Mouse (Mus musculus): ENCODE data around the gene Ncor1. TPM values are rescaled to one million over a fixed set of nuclear protein-coding genes. Genes with fewer than 3 reads are reported as not detected.

Ncor1 gene
- 100 to 1,000 TPM; 300 to 303 TPM for total RNA-seq (2021)
- long read RNA-seq, experiment 1, transcript Ncor1-203 (9 exons, 3,171 nt) = major isoform, 20 of 67 reads
- long read RNA-seq, experiment 1, partial matches to known transcripts = 21 of 67 reads
- long read RNA-seq, experiment 1, other reads (novel, unspliced or antisense) = 26 of 67 reads
- long read RNA-seq, experiment 2, transcript Ncor1-203 (9 exons, 3,171 nt) = major isoform, 25 of 87 reads
- long read RNA-seq, experiment 2, partial matches to known transcripts = 26 of 87 reads
- long read RNA-seq, experiment 2, other reads (novel, unspliced or antisense) = 36 of 87 reads

- peak within 1 kb of the TSS; percentile 90 for H3K27ac ChIP-seq
- peak within 1 kb of the TSS; percentile 97 for H3K4me3 ChIP-seq
- TF ChIP-seq CTCF (conservative IDR thresholded peaks at IDR 0.05) = no peak
- DNase-seq (ENCODE audit: low spot score in 2 of 2) = peak; percentile 84 to 89
Measured at GRCm38 (mm10) chr11:62458276-62458724, at the start of gene Ncor1, which contains the start of gene Pigl. Gene Ncor1 (minus strand): TSS chr11:62458541. Gene Pigl (plus strand): TSS chr11:62458460.

DNA sequence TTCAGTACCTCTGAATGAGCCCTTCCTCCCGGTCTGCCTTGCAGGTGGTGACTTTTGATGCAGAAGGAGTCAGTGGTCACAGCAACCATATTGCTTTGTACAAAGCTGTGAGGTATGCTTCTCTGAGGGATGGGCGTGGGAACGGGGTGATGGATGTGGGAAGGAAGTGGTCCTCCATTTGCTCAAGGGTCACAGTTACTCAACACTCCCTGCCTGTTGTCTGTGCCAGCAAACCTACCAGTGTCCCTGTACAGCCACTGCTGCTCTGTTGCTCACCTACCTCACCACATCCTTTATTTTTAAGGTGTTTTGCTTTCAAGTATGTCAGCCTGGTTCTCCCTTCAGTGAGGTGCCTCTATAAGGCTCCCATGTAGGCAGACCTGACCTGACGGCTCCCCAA, 49.3 kb upstream of the Ncor1 start:
- H3K4me3 ChIP-seq = no peak overlapping the region
- H3K27ac ChIP-seq = no peak overlapping the region

DNA sequence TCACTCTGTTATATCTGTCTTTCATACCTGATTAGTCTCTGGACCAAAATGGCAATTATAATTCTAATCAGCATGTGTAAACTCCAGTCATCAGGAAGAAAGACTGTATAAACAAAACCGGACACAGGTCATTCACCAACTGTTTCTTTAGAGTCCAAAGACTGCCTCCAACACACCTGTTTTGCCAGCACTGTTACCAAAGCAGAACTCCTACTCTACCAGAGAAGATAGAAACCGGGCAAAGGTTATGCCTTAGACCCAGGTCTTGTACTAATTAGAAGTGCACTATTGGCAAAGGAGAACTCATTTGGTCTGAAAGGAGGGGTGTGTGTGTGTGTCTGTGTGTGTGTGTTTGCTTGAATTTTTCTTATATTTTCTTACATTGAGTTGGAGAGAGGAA, 42.2 kb upstream of the Ncor1 start:
- no peak overlapping the region for H3K27ac ChIP-seq
- TF ChIP-seq CTCF (conservative IDR thresholded peaks at IDR 0.05) = no peak
- DNase-seq (ENCODE audit: low spot score in 2 of 2) = no peak
- no peak overlapping the region for H3K4me3 ChIP-seq

More for the DNA sequence above, 49.3 kb upstream of the Ncor1 start:
- TF ChIP-seq CTCF (conservative IDR thresholded peaks at IDR 0.05) = no peak
- no peak for DNase-seq (ENCODE audit: low spot score in 2 of 2)

GRCm38 (mm10) chr11:62498802-62499201, 40.5 kb upstream of the Ncor1 start:
- Histone ChIP-seq H3K4me3 (no peak overlapping the region), H3K27ac (no peak overlapping the region)
- no peak for TF ChIP-seq CTCF (conservative IDR thresholded peaks at IDR 0.05)
- no peak for DNase-seq (ENCODE audit: low spot score in 2 of 2)

DNA sequence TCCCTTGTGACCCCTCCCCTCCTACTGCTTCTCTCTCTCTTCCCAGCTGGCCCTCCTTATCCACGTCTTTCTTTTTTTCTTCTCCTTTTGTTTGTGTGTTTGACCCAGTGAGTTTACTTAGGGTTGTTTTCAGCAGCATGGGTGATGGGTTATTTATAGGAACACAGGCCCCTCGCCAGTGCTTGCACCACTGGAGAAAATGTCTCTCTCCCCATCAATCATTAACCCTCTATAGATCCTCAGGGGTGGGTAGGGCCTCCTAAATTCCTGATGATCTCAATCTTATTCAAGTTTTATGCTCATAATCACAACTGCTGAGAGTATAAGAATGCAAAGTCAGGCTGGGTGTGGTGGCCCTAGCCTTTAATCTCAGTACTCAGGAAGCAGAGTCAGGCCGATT, 38.8 kb upstream of the Ncor1 start:
- no peak for DNase-seq (ENCODE audit: low spot score in 2 of 2)
- H3K4me3 ChIP-seq = no peak overlapping the region
- H3K27ac ChIP-seq = no peak overlapping the region
- TF ChIP-seq CTCF (conservative IDR thresholded peaks at IDR 0.05) = no peak

DNA sequence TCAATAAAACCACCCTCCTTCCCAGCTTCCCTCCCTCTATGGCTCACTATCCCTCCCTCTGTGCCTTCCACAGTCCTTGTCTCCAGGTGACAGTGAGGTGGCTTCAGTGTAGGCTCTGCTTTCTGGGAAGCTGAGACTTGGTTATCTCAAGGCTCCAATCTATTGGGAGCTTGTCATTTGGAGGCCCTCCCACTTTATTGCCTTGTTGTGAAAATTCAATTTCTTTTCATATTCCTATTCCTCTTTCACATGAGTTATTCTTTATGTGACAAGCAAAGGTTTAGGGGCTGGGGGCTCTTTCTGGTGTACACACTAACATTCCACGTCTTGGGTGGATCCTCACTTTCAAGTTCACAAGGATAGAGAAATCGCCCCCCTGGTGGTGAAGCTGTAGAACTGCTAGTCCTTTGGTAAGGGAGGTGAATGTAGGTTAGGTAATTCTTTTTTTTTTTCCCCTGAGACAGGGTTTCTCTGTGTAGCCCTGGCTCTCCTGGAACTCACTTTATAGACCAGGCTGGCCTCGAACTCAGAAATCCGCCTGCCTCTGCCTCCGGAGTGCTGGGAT, 37.9 kb upstream of the Ncor1 start:
- TF ChIP-seq CTCF (conservative IDR thresholded peaks at IDR 0.05) = peak; percentile 85
- peak in 1 of 2 experiments; percentile 16 for DNase-seq (ENCODE audit: low spot score in 2 of 2)
- no peak overlapping the region for H3K4me3 ChIP-seq
- H3K27ac ChIP-seq = peak overlapping the region; percentile 60

DNA sequence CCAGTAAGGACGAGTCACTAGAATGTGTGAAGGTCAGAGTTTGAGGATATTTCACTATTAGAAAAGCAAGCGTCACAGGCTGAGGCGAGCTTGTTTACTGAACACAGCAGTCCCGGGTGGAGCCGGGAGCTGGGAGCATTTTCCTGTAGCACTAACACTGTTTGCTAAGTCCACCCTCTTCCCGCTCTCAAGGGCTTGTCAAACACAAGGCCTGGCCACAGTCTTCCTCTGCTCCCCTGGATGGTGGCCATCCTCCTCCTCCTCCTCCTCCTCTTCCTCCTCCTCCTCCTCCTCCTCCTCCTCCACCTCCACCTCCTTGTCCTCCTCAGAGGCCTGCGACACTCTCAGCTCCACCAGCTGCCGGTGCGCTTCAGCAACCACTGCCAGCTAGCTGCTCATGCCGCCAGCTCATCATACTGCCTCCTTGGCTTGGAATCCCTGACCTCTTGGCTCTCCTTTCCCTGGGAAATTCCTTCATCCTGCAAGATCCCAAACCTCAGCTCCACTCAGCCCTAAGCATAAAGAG, 37.0 kb upstream of the Ncor1 start:
- peak overlapping the region; percentile 87 for H3K27ac ChIP-seq
- TF ChIP-seq CTCF (conservative IDR thresholded peaks at IDR 0.05) = no peak
- DNase-seq (ENCODE audit: low spot score in 2 of 2) = no peak

GRCm38 (mm10) chr11:62494754-62495275, 36.5 kb upstream of the Ncor1 start:
- no peak overlapping the region for H3K4me3 ChIP-seq
- H3K27ac ChIP-seq = peak overlapping the region; percentile 87
- DNase-seq (ENCODE audit: low spot score in 2 of 2) = peak; percentile 18 to 23
- no peak for TF ChIP-seq CTCF (conservative IDR thresholded peaks at IDR 0.05)

More for the DNA sequence above, 37.0 kb upstream of the Ncor1 start:
- no peak overlapping the region for H3K4me3 ChIP-seq

DNA sequence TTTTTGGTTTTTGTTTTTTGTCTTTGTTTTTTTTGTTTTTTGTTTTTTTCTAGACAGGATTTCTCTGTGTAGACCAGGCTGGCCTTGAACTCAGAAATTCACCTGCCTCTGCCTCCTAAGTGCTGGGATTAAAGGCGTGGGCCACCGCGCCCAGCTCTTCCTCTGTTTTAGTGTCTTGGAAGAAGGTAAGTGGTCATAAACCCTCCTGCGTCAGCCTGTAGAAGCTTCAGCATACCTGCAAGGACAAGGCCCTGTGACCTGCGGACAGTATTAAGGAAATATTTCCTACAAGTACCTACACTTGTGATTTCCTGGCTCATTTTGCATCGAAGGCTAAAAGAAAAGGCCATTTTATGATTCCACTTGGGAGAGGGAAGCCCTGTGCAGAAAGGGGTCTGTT, 35.4 kb upstream of the Ncor1 start:
- TF ChIP-seq CTCF (conservative IDR thresholded peaks at IDR 0.05) = no peak
- no peak for DNase-seq (ENCODE audit: low spot score in 2 of 2)
- Histone ChIP-seq H3K4me3 (no peak overlapping the region), H3K27ac (no peak overlapping the region)

DNA sequence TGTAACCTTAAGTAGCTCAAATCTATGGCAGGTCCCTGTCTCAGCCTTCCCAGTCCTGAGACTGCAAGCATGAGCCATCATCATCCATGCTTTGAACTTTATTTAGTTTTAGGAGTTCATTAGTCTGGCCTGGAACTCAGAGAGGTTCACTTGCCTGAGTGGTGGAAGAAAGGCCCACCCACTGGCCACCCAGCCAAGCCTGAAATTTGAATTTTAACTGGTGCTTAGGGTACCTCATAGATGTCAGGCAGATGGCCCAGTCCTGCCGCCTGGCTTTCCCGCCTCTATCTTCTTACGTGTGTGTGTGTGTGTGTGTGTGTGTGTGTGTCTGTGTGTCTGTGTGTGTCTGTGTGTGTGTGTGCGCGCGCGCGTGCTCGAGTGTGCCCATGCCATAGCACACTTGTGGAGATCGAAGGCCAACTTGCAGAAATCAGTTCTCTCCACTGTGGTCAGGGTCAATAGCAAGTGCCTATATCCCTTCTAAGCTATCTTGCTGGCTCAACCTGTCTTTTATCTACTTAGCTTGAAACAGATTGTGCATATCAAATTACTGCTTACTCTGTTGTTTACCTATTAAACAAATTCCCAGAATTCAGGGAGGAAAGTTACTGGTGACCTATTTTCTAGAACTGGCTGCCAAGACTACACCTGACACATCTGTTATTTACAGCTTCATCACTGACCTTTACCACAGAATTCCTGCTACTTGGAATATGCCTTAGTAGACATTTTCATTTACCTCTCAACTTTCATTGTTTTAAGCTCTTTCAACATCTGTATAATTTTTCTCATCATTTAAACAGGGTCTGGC, 29.4 kb upstream of the Ncor1 start:
- TF ChIP-seq CTCF (conservative IDR thresholded peaks at IDR 0.05) = no peak
- H3K27ac ChIP-seq = no peak overlapping the region
- no peak overlapping the region for H3K4me3 ChIP-seq
- no peak for DNase-seq (ENCODE audit: low spot score in 2 of 2)

DNA sequence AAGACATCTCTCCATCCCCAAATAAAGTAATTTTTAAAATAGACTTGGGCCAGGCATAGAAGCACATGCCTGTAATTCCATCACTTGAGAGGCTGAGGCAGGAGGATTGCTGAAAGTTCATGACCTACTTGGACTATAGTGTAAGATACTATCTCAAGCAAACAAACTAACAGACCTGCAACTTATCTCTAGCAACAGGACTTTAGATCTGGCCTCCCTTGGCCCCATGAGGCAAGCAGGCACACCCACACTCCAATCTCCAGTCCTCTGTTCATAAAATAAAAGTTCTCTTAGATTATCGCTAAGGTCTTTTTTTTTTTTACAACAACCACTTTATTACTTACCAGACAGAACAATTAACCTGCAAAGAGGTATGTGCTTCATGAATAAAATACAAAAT, 28.6 kb upstream of the Ncor1 start:
- DNase-seq (ENCODE audit: low spot score in 2 of 2) = no peak
- Histone ChIP-seq H3K27ac (no peak overlapping the region), H3K4me3 (no peak overlapping the region)
- TF ChIP-seq CTCF (conservative IDR thresholded peaks at IDR 0.05) = no peak

DNA sequence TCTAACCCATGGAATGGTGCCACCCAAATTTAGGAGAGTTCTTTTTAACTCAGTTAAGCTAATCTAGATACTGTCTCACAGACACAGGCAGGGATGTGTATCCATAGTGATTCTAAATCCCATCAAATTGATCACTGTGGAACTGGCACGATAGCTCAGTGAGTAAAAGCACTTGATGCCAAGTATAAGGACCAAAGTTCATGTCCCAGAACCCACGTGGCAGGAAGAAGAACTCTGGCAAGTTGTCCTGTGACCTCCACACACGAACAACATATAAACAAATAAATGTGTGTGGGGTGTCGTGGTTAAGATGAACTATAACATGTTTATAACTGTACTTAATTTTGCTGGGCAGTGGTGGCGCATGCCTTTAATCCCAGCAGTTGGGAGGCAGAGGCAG, 21.2 kb upstream of the Ncor1 start:
- H3K4me3 ChIP-seq = no peak overlapping the region
- DNase-seq (ENCODE audit: low spot score in 2 of 2) = no peak
- H3K27ac ChIP-seq = no peak overlapping the region
- TF ChIP-seq CTCF (conservative IDR thresholded peaks at IDR 0.05) = no peak

DNA sequence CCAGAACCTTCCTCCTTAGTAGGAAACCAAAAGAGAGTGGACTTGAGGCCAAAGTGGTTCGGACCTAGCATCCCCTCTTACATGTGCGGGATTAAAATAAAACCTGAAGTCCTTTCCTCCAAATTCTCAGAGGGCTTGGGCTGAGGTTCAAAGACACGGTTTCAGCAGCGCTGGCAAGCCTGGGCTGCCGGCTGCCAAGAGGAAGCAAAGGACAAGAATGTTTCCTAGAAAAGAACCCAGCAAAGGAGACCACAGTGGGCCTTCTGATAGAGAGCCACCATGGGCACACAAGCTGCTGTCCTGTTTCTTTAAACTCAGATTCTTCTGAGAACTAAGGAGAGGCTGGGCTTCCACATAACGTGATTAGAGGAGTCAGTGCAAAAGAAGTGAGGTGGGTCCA, 20.6 kb upstream of the Ncor1 start:
- TF ChIP-seq CTCF (conservative IDR thresholded peaks at IDR 0.05) = no peak
- H3K27ac ChIP-seq = no peak overlapping the region
- DNase-seq (ENCODE audit: low spot score in 2 of 2) = no peak
- H3K4me3 ChIP-seq = no peak overlapping the region

All from layer of hippocampus, adult 2 months (tissue).